Mouse (Mus musculus) kidney, adult 2 months (tissue): ENCODE results near the gene Fbxl17.

Experiments
- CTCF ChIP-seq: fragments of 200-500 bp; conservative IDR thresholded peaks from 2 replicates; pipeline ENCODE4 v1.5.1; 2011; ENCODE audit warnings: low read depth, mild to moderate bottlenecking, control low read depth, low read length, moderate library complexity, mixed read lengths; ENCODE audit not compliant: insufficient read depth, insufficient read length
- POLR2A ChIP-seq: fragments of 200-500 bp; IDR thresholded peaks from one replicate; pipeline ENCODE4 v1.6.1; 2011; ENCODE audit warnings: low read depth, low read length, control low read depth

- TF ChIP-seq CTCF = no peak
- TF ChIP-seq POLR2A = no peak
Observed at GRCm38 (mm10) chr17:63421864-63422263, 78.0 kb downstream of the Fbxl17 start.
